Mouse (Mus musculus) erythroblast, embryonic 14.5 days (primary cell): ENCODE data around the gene Unc119.

Experiments
- GATA1 ChIP-seq: IDR thresholded peaks from 2 replicates; pipeline ENCODE4 v1.6.1; 2012; ENCODE audit warnings: low read length, inconsistent platforms, mixed read lengths
- TAL1 ChIP-seq: IDR thresholded peaks from 3 replicates; pipeline ENCODE4 v1.6.1; 2012; ENCODE audit warnings: low read length, inconsistent platforms, mixed read lengths

- TF ChIP-seq TAL1: no peak
- TF ChIP-seq GATA1: no peak
Observed at GRCm38 (mm10) chr11:78347908-78348307, 4.6 kb downstream of the Unc119 start.
